Mouse (Mus musculus): Measurements from ENCODE around the gene Snx30. TPM values are rescaled to one million over a fixed set of nuclear protein-coding genes. Genes with fewer than 3 reads are reported as not detected.

The Snx30 gene
- total RNA-seq, 2 experiments from 2014 or later, result 44.9 to 46.0 TPM

DNA sequence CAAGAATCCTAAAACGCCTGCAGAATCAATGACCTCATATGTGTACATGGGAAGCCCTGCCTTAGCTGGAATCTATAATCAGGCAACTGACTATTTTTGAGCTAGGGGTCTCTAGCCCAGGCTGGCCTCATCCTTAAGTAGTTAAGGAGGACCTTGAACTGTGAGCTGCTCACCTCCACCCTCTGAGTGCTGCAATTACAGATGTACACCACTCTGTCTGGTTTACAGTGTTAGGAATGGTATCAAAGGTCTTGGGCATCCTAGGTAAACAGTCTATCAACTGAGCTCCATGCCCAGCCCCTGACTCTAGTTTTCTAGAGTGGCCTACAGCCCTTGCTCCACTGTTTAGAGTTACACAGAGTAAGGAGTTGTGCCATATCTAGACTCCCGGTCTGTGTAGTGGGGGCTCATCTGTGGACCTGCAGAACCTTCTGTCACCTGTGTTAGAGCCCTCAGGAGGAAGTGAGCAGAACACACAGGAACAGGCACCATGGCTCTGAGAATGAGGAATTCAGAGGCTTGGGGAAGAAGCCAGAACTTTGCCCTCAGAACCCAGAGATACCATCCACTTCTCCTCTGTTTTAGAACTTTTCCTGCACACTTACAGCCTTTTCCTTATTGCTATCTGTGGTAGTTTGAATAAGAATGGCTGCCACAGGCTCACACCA lies 9.7 kb upstream of the Snx30 start:
- no peak for DNase-seq

DNA sequence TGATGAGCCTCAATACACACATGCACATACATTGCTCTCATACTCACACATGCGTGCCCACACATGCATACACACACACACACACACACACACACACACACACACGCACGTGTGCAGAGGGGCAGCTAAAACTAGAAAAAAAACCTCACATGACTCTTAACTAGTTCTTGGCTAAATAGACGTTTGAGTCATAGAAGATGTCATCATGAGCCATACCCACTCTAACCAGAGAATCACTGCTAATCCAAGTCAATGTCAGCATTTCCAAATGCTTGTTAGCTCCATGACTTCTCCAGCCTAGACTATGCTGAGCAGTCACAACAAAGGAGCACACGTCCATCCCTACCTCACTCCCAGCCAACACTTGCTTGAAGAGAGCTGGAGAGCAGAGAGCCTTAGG lies 5.5 kb upstream of the Snx30 start:
- no peak for DNase-seq

DNA sequence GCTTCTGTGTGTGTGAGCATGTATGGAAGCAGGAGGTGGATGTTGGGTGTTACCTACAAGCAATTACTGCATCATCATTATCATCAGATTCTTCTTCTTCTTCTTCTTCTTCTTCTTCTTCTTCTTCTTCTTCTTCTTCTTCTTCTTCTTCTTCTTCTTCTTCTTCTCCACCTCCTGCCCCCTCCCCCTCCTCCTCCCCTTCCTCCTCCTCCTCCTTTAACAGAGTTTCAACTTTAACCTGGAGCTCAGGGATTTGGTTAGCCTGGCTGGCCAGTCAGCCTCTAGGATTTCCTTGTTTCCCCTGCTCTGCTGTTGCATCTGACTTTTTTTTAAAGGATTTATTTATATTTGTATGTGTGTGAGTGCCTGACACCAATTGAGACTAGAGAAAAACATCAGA lies 4.2 kb upstream of the Snx30 start, which contains the start of gene Inip:
Gene Inip (minus strand): TSS at position 101 of the 400 bp plus-strand sequence.
- no peak for DNase-seq

DNA sequence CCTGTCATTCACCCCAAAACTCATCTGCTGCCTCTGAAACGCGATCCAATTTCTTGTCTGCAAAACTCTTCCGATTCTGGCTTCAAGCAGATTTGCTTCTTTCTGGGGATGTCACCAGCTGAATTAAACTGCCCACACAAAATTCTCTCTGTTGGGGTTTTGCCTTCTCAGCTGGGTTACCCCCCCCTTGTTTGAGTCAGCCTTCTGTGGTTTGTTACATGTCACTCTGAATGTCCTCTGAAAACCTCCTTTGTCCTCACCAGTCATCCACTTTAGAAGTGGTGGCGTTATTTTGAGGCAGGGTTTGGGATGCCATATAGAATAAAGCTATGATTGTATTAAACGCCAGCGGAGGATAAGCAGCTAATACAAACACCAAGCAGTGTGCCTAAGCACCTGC lies 3.5 kb upstream of the Snx30 start:
- no peak for DNase-seq

DNA sequence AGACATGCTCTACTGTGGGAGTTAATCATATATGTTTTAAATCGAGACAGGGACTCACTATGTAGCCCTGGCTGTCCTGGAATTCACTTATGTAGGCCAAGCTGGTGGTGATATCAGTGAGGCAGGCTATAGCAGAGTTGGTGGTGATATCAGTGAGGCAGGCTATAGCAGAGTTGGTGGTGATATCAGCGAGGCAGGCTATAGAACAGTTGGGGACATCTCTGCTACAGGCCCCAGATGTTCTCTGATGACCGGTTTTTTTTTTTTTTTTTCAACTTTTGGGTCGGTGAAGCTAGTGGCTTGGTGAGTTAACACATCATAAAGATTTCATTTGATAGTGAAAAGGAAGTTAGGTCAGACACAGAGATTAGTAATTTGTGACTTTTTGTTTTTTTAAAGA lies 2.8 kb upstream of the Snx30 start:
- no peak for DNase-seq

DNA sequence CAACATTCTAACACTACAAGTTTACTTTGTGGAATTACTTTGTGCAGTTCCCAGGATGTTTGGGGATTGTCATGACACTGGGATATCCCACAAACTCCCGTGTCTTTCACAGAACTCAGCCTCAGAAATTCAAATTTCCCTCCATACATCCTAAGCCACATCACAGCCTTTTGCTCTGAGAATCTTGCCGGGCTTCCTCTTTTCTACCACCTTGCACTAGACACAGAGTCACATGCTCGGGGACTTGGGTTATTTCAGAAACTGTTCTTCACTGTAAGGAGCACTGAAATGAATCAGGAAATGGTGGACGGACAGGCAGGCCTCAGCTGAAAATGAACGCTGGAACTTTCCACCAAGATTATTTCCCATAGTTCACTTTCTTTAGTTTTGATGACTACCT lies 2.3 kb upstream of the Snx30 start:
- DNase-seq, result no peak

DNA sequence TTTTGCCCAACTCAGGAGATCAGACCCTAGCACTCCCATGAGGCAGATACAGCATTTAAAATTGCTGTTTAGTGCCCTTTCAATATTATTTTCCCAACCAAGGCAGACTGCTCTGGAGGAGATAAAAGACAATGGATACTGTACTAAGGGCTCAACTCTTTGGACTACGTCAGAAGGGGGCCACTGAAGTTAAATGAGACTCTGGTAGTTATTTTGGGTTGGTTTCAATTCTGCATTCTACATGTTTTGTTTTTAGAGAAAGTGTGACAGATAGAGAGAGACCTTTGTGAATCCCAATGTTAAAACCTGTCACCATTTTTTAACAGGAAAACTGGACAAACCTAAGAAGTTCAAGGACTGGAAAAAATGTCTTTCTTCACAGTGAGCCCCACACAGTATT lies 886 bp upstream of the Snx30 start:
- DNase-seq, result no peak

DNA sequence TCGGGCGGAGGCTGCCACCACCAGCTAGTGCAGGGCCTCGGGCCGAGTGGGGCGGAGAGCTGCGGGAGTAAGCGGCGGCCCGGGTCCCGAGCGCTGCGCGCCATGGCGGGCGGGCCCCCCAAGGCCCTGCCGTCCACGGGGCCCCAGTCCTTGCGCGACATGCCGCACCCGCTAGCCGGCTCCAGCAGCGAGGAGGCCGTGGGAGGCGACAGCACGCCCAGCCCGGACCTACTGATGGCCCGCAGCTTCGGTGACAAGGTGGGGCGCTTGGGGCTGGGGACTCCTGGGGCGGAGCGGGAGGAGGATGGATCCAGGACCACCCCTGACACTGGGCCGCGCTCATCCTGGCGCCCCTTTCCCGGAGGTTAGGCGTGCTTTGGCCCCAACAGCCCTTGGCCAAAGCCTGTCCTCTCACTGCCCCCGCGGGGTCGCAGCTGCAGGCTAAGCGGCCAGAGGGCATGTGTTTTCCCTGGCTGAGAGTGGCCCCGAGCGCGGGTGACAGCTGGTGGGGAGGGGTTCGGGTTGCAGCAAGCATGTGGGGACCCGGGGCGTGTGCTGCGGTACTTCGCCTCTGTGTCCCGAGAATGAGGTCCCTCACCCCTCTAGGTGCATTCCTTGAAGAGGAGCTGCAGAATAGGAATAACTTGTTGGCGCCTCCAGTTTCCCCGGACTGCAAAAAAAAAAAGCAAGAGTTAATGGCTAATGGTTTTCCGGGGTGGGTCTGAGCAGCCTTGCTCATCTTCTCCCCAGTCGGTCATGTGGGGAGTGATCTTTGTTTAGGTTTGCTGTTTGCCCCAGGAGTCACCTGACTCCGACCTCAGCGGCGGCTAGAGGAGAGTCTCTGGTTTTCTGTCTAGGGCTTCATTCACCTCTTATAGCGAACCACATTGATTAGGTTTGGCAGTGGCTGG lies 583 bp downstream of the Snx30 start:
- DNase-seq, result no peak

DNA sequence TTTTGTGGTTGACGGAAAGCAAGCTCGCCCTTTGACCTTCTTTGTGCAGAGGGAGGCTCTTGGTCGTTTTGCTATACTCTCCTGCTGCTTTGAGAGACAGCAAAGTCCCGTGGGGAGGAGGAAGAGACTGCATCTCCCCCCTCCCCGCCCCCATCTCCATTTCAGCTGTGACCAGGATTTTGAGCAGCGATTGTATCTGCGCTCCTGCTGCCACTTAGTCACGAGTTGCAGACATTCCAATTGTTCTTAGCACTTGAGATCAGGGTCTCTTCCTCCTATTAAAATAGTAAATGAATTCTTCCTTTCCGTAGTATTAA lies 1.2 kb downstream of the Snx30 start:
- no peak for DNase-seq

DNA sequence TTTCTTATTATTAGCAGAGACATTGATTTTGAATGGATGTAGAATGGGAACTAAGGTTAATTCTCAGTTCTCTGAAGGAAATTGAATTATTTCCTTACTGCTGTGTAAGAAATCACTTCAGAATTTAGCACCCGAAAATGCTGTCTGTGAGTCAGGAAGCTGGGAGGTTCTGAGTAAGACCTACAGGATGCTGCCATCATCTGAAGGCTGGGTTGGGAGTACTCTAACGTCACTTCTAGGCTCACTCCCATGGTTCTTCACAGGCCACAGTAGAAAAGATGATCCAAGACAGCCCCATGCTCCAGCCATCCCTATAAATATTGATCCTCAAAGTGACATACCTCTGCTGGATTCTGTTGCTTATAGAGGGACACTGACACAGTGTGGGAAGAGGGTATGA lies 1.9 kb downstream of the Snx30 start:
- DNase-seq, result no peak

DNA sequence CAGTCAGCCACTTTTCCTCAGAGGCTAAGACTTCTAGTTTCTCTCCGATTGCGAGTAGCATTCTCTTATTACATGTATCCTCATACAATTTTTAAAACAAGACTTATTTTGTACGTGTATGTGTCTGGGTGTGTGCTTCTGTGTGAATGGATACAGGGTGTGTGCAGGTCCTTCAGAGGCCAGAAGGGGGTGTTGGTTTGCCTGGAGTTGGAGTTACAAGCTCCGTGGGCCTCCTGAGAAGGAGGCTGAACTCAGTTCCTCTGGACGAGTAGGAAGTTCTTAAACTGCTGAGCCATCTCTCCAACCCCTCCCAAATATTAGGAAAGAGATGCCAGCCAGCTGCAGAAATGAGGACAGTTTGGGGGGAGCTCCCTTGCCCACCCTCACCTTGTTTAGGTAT lies 2.8 kb downstream of the Snx30 start:
- no peak for DNase-seq

DNA sequence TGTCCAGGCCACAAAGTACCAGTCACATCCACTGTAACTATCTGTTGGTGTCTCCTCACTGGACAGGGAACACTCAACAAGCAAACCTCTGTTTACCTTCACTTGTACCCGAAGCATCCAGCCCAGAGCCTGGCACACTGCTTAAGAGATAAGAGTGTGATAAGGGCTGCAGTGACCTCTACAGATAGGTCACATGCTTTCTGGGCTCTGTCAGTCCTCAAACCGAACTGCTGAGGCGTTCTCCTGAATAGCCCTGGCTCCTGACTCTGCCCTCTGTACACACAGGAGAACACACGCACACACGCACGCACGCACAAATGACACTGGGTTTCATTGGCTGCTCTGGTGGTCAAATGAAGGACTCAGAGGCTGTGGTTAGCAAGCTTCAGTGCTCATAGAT lies 8.5 kb downstream of the Snx30 start:
- no peak for DNase-seq

DNA sequence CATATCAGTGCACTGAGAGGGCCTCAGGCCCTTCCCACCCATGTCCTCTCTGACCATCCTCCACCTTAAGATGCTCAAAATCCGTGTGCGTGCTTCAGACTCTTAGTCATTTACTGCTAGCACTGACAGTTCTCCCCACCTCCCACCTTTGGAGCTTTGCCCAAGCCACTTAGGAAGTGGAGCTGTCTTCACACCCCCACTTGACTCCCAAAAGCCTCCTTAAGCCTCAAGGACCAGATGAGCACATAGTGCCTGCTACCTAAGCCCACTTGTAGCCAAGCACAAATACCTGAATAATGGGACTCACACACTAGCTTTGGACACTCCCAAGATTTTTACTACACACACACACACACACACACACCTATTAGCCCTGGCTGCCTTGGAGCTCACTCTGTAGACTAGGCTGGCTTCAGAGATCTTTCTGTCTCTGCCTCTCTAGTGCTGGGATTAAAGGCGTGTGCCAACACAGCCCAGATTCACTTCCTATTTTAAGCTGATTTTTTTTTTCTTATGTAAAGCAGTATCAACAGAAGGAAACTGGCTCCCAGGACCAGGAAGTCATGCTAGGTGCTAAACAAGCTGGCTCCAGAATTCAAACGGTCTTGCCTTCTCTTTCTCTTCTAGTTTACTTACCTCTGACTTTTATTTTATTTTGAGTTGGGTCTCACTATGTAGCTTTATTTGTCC lies 9.6 kb downstream of the Snx30 start:
- no peak for DNase-seq

DNA sequence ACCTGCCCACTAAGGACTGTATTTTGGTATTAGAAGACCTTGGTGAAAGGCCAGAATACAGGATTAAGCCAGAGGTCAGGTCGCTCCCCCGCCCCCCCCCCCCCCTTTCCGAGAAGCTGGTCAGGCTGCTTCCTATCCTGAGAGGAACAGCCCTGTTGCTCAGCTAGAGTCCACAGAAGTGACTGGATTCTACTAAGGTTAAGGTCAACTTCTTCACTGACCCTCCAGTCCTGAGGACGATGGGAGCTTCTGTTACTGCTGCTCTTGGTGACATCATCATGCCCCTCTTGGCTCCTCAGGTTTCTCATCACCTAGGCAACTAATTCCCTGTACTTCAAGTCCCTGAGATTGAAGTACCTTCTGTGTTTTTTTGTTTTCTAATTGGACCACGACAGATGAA lies 10.4 kb downstream of the Snx30 start:
- DNase-seq, result no peak

DNA sequence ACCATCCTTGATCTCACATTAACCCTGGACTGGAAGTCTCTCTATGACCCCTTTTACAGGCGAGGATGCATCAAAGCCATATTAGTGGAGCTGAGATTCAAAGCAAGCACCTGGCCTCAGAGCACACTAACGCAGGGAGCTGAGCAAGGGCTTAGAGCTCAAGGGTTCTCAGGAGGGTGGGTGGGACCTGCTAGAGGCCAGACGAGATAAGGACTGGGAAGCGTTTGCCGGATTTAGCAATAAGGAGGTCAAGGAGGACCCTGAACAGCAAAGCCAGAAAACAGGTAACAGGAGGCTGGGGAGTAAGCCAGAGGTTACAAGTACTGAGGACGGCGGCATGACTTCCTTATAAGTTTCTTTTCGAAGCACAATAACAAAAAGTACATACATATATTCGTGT lies 10.8 kb downstream of the Snx30 start:
- DNase-seq, result no peak

DNA sequence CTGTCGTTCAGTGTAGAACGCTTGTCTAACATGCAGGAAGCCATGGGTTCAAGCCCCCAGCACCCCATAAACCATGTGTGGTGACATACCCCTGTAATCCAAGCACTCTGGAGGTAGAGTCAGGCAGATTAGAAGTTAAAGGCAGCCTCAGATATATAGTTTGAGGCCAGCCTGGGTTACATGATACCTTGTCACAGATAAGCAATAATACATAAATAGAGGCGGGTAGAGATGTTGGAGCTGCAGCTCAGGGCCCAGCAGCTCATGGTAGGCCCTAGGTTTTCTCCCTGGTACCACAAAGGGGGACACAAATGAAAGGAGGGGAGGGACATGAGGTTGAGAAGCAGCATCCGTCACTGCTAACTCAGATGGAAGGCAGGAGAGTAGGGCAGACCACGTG lies 12.2 kb downstream of the Snx30 start:
- no peak for DNase-seq

DNA sequence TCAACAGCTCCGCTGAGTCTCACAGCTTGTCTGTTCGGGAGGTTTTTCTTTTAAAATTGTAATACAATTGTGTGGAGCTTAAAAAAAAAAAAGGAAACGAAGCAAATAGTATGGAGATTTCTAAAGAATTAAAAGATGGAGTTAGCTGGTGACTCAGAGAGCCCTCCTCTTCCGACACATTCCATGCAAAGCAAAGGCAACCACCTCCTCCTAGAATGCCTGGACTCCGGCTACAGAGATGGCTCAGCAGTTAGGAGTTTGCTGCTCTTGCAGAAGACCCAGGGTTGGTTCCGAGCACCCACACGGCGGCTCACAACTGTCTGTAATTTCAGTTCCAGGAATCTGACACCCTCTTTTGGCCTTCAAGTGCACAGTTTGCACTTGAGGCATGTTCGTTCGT lies 12.9 kb downstream of the Snx30 start:
- no peak for DNase-seq

DNA sequence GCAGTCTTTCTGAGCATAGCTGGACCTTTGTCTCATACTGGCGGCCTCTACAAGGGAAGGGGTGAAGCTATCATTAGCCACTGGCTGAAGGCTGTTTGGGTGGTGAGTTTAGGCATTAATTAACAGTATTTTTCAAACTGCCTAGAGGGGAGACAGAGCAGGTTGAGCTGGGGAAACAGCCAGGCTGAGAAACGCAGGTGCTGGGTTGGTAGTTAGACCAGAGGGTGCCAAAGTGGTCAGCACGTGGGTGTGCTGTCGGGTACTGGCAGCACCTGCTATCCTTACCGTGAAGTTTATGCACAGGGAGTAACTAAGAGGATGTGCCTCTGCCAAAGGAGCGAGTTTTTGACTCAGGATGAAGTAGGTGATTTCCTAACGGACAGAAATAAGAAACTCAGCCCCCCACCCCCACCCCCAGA lies 13.4 kb downstream of the Snx30 start:
- DNase-seq, result no peak

DNA sequence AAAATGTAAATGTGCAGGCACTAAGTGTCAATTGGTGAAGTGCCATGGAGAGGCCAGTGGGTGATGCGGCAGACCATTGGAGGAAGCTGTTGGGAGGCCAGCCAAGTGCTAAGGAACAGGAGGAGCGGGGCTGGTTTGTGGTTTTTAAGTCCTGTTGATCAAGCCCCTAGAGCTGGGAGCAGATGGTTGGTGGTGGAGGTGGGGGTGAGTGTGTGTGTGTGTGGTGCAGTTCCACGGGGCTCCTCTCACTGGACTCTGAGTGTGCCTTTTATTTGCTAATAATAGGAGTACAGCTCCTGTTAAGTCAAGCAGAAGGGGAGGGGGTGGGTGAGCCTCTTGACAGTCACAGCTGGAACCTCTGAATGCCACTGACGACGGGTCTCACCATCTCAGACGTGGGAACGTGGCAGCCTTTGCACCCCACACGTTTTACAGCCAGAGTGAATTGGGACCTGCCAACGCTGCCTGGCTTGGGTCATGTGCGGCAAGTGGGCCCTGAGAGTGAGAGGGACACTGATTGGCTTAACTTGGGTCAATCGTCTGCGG lies 13.9 kb downstream of the Snx30 start:
- DNase-seq, result no peak

DNA sequence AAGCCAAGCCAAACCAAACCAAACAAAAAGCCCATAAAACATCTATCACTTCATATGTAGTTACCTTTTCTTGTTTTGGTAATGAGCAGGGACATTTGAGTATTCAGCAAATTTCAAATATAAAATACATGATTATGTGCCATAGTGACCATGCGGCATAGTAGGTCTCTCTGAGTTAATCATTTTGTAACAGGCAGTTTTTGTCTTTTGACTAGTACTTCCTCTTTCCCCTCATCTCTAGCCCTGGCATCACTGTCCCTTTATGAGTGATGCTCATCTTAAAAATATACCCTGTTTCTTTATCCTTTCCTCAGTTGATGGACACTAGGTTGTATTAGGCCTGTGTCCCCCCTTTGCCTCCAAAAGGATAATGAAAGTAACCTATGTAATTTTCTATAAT lies 15.9 kb downstream of the Snx30 start:
- no peak for DNase-seq

DNA sequence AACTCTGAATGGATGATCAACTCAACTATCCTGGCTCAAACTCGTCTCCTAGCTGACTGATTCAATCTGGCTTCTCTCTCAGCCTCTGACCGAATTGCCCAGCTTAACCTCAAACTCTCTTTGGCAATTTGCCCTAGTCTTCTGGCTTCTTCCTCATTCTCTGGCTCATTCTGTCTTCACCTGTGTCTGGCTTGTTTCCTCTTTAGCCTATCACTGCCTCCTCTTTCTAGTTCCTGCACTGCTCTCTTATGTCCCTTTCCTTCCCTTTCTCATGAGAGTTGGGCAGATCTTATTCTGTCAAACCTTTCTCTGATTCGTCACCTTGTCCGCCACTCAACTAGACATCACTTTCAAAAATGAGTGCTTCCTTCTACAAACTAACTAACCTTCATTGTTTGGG lies 16.5 kb downstream of the Snx30 start:
- no peak for DNase-seq

DNA sequence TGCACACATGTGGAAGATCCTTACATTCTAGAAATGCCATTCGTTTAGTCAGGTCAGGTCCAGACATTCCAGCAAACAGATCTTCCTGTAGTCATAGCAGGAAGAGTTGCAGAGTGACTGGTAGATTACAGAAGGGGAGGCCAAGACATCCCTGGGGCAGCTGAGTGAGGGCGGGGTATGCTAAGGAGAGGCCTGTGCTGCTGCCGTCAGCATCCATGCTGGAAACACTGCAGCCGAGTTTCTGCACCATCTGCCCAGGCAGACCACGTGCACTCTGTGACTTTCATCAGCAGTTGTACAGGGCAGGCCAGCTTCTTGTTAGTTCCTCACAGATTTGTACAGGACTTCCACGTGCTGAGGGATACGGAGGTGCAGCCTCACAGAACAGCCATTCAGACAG lies 17.8 kb downstream of the Snx30 start:
- peak; percentile 58 to 66 for DNase-seq

DNA sequence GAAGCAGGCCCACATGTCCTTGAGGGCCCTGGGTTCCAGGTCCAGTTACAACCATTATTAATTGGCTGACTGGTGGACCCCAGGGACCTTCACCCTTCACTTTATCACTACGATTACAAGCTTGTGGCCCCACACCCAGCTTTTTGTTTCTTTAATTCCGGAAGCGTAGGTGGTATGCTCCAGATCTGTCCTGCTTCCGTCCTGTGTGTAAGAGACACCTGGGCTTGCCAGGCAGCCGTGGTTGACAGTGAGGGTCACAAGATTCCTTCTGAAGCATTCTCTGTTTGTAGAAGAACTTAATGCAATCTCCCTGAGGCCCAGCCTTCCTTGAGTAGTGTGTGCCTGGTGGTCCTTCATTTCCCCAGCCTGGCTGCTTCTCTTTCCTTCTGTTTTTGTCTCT lies 19.2 kb downstream of the Snx30 start:
- no peak for DNase-seq
